Mouse (Mus musculus) midbrain, embryonic 11.5 days (tissue): ENCODE results near the gene Taf5. TPM values are rescaled to one million over a fixed set of nuclear protein-coding genes. Genes with fewer than 3 reads are reported as not detected.

Experiments used
- ATAC-seq: fragments of 200-750 bp; cut with Nextera tagmentation; 2 replicates; pipeline ENCODE4 v1.8.0; 2017; ENCODE audit warnings: moderate TSS enrichment, moderate library complexity; ENCODE audit not compliant: low FRiP score
- DNase-seq: peaks from one replicate; pipeline ENCODE4 v3.0.0; 2015; ENCODE audit warnings: low spot score; ENCODE audit errors: missing footprints
- H3K27ac ChIP-seq: fragments of 300-500 bp; sonication (generic); 2 replicates; pipeline ENCODE4 v1.5.1; 2014; ENCODE audit warnings: low read depth, low read length
- H3K27me3 ChIP-seq: fragments of 300-500 bp; sonication (generic); 2 replicates; pipeline ENCODE4 v1.6.1; 2014; ENCODE audit warnings: mild to moderate bottlenecking, low read length, moderate library complexity, mixed read lengths; ENCODE audit not compliant: control insufficient read depth, insufficient read depth
- H3K36me3 ChIP-seq: fragments of 300-500 bp; sonication (generic); 2 replicates; pipeline ENCODE4 v1.6.1; 2014; ENCODE audit warnings: mild to moderate bottlenecking, low read length, moderate library complexity, mixed read lengths; ENCODE audit not compliant: control insufficient read depth, insufficient read depth
- H3K4me1 ChIP-seq: fragments of 300-500 bp; sonication (generic); 2 replicates; pipeline ENCODE4 v1.6.1; 2014; ENCODE audit warnings: low read length; ENCODE audit not compliant: control insufficient read depth, insufficient read depth
- H3K4me2 ChIP-seq: fragments of 300-500 bp; sonication (generic); 2 replicates; pipeline ENCODE4 v1.6.1; 2014; ENCODE audit warnings: mild to moderate bottlenecking, moderate library complexity
- H3K4me3 ChIP-seq: fragments of 300-500 bp; sonication (generic); 2 replicates; pipeline ENCODE4 v1.5.1; 2014; ENCODE audit warnings: low read depth, low read length
- H3K9ac ChIP-seq: fragments of 300-500 bp; sonication (generic); 2 replicates; pipeline ENCODE4 v1.6.1; 2014; ENCODE audit warnings: low read length
- H3K9me3 ChIP-seq: fragments of 300-500 bp; sonication (generic); 2 replicates; pipeline ENCODE4 v1.6.1; 2016; ENCODE audit warnings: low read length; ENCODE audit not compliant: control insufficient read depth
- WGBS: fragments of 180-500 bp; shearing (Covaris S2); extraction: QIAGEN DNeasy Blood & Tissue Kit; methylation state at CpG from one replicate; pipeline ENCODE4 v1.1.7; 2014; 5-methylcytosine and 5-hydroxymethylcytosine counted together
- polyA plus RNA-seq: library from polyadenylated mRNA; unstranded; fragments of >200 nt; fragmentation: Nextera tagmentation; extraction: Ambion mirVana; gene quantifications from 2 replicates; pipeline ENCODE4 v1.2.1, GENCODE M21; 2014

Taf5 gene
- polyA plus RNA-seq = 10.9 and 12.1 TPM in 2 replicates

DNA sequence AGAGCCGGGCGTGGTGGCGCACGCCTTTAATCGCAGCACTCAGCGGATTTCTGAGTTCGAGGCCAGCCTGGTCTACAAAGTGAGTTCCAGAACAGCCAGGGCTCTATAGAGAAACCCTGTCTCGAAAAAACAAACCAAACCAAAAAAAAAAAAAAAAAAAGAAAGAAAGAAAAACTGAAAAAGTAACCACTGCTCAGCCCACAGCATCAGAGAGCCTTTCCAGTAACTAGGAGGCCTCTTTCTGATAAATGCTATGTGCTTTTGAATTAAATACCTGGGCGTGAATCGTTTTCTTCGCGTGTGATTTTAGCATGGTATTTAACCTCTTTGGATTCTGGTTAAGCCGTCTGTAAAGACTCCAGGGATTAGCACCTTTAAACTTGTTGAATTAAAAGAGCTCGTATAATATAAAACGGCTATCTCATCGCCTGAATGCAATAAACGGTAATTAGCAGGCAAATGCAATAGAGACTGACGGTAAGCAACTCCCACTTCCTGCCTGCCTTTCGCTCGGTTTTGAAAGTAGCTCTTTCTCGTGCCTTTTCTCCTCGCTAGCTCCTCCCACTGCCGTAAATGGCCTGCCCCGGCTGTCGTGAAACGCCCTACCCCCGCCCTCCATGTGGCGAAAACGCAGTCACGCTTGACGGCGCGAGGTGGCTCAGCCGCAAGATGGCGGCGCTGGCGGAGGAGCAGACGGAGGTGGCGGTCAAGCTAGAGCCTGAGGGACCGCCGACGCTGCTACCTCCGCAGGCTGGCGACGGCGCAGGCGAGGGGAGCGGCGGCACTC is at the start of gene Taf5:
TSS of gene Taf5 (plus strand) at position 651 of the 787 bp plus-strand sequence.
- 11% methylated on average over 49 of the region's 49 CpGs for WGBS
- H3K9ac ChIP-seq = peak within 1 kb of the TSS; percentile 96
- peak; percentile 85 for ATAC-seq

DNA sequence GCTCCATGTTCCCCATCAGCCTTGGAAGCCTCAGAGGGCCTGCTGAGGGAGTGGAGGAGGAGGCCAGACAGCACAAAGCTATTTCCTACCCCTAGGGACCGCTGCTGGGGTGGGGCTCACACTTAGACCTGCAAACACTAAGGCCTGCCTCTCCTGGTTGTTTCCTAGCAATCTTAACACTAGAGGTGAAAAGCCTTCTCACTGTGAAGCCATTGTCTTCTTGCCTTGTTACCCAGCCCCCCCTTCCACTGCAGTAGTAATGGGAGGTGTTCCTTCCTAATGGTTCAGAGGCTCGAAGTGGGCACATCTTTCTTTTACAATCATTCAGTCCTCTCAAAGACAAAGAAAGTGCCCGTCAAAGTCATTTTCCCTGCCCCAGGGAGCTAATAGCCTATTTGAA is 49.7 kb upstream of the Taf5 start:
- ATAC-seq (no peak), DNase-seq (peak; percentile 67)
- peak overlapping the region; percentile 27 for H3K4me3 ChIP-seq
- H3K9ac ChIP-seq = peak overlapping the region; percentile 32
- peak overlapping the region; percentile 46 for H3K27ac ChIP-seq
- H3K4me1 ChIP-seq = peaks cover 13% of the 10 kb centered on the region
- no peaks in the 10 kb centered on the region for H3K36me3 ChIP-seq
- peaks cover 35% of the 10 kb centered on the region for H3K27me3 ChIP-seq
- H3K9me3 ChIP-seq = no peaks in the 10 kb centered on the region
- H3K4me2 ChIP-seq = peak overlapping the region; percentile 41
- 6% methylated on average over 3 of the region's 3 CpGs for WGBS

More for the DNA sequence above, at the start of gene Taf5:
- H3K36me3 ChIP-seq = no peaks in the 10 kb centered on the region; the same call in 1 of the 2 replicates
- H3K27me3 ChIP-seq = no peaks in the 10 kb centered on the region
- H3K4me2 ChIP-seq = peak within 1 kb of the TSS; percentile 58
- peak within 1 kb of the TSS; percentile 99 for H3K4me3 ChIP-seq
- H3K27ac ChIP-seq = peak within 1 kb of the TSS; percentile 67
- peak; percentile 99 for DNase-seq
- no peaks in the 10 kb centered on the region for H3K9me3 ChIP-seq
- H3K4me1 ChIP-seq = peaks cover 6% of the 10 kb centered on the region; the same call in 1 of the 2 replicates

DNA sequence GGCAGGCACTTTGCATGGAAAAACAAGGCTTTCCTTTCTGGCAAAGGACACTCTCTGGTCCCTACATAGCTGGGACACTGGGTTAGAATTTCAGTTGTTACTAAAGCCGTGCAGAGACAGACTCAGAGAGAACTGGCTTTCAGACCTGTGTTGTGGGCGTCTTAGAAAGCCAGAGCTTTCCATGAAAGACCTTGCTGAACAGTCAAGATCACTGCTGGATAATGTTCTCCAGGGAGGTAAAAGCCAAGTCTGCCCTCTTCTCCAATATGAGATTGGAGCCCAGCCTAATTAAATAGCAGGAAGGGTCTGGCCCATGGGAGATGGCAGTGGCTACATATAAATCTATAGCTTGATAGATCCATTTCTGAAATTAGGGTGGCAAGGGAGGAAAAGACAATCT is 49.2 kb upstream of the Taf5 start:
- Histone ChIP-seq H3K27me3 (peaks cover 30% of the 10 kb centered on the region), H3K9me3 (no peaks in the 10 kb centered on the region), H3K9ac (peak overlapping the region; percentile 32), H3K4me3 (peak overlapping the region; percentile 27), H3K36me3 (no peaks in the 10 kb centered on the region), H3K4me1 (peaks cover 13% of the 10 kb centered on the region), H3K4me2 (peak overlapping the region; percentile 41), H3K27ac (peak overlapping the region; percentile 46)
- 38% methylated on average over 2 of the region's 2 CpGs for WGBS
- peak; percentile 83 for DNase-seq
- ATAC-seq = no peak

DNA sequence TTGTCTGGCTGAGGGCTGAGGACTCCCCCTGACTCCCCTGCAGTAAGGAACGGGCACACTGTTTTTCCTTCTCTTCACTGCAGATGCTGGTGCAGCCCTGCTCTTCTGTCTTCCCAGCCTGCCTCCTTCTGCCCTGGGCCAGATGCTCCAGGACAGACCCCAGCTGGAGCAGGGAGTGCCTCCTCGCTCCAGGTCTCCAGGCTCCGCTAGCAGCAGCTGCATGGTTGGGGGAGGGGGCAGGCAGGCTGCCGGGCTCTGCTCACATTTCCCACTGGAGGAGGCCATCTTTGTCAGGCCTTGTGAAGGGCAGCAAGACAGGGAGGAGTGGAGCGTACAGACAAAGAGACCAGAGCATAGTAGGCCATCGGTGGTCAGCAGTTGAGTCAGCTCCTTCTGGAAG is 48.2 kb upstream of the Taf5 start:
- Histone ChIP-seq H3K4me3 (peak overlapping the region; percentile 27), H3K36me3 (no peaks in the 10 kb centered on the region), H3K27ac (peak overlapping the region; percentile 47), H3K9me3 (no peaks in the 10 kb centered on the region), H3K4me2 (peak overlapping the region; percentile 41), H3K27me3 (peaks cover 20% of the 10 kb centered on the region), H3K4me1 (peaks cover 13% of the 10 kb centered on the region), H3K9ac (peak overlapping the region; percentile 42; the same call in 1 of the 2 replicates)
- ATAC-seq (peak; percentile 67), DNase-seq (no peak)
- 22% methylated on average over 6 of the region's 6 CpGs for WGBS

DNA sequence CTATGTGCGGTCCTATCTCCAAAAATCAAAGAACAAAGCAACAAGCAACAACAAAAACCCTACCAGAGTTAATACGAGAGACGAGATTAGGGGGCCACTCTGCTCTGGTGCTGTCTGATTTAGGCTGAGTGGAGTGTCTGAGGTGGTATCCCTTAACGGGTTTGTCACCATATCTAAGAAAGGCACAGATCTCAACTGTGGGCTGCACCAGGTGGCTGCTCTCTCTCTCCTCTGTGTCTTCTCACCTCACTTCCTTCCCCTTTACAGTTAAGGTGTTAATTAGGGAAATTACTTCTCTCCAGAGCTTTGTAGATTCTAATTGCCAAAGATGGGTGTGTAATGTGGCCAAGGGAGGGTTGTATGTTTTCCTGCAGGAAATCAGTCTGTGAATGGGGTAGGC is 44.8 kb upstream of the Taf5 start:
- DNase-seq (no peak), ATAC-seq (no peak)
- H3K9ac ChIP-seq = no peak overlapping the region
- H3K4me3 ChIP-seq = no peak overlapping the region
- no peaks in the 10 kb centered on the region for H3K36me3 ChIP-seq
- H3K9me3 ChIP-seq = no peaks in the 10 kb centered on the region
- peaks cover 2% of the 10 kb centered on the region; the same call in 1 of the 2 replicates for H3K4me1 ChIP-seq
- H3K27me3 ChIP-seq = no peaks in the 10 kb centered on the region
- H3K4me2 ChIP-seq = no peak overlapping the region
- WGBS = 91% methylated on average over 4 of the region's 4 CpGs
- H3K27ac ChIP-seq = no peak overlapping the region

DNA sequence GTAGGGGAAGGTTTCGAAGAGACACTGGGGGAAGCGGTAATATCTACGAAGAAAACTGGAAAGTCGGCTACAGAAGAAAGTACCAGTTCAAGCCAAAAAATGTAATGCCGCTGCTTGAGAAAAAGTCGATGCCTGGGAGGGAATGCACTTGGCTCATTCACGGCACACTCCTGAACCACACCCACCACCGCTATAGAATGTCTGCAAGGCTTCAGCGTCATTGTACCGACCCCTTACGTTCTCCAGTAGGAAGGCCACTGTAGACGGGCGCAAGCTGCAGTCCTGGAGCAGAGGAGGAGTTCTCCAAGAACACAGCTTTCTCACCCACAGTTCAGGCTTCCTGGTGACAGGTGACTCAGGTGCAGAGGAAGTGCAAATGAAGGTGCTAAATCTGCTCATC is 44.0 kb upstream of the Taf5 start:
- no peak overlapping the region for H3K4me3 ChIP-seq
- H3K9me3 ChIP-seq = no peaks in the 10 kb centered on the region
- DNase-seq (no peak), ATAC-seq (no peak)
- H3K9ac ChIP-seq = no peak overlapping the region
- no peak overlapping the region for H3K27ac ChIP-seq
- no peaks in the 10 kb centered on the region for H3K27me3 ChIP-seq
- WGBS = 90% methylated on average over 13 of the region's 13 CpGs
- H3K4me2 ChIP-seq = no peak overlapping the region
- H3K36me3 ChIP-seq = no peaks in the 10 kb centered on the region
- peaks cover 2% of the 10 kb centered on the region; the same call in 1 of the 2 replicates for H3K4me1 ChIP-seq

DNA sequence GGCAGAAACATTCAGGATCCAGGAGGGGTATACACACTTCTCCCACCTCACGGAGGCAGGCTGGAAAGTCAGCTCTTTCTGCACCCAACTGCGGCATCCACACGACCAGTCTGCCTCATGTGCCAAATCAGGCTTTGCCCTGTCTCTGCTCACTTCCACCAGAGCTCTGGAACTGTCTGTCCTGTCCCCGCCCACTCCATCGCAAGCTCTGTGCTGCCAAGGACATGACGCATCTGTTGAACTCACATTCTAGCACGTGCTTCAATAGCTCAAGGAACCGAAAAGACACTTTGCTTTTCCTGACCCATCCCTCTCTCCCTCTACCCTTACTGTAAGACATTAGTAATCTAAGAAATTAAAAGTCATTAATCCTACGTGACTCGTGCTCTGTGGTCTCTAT is 42.6 kb upstream of the Taf5 start:
- H3K36me3 ChIP-seq = no peaks in the 10 kb centered on the region

DNA sequence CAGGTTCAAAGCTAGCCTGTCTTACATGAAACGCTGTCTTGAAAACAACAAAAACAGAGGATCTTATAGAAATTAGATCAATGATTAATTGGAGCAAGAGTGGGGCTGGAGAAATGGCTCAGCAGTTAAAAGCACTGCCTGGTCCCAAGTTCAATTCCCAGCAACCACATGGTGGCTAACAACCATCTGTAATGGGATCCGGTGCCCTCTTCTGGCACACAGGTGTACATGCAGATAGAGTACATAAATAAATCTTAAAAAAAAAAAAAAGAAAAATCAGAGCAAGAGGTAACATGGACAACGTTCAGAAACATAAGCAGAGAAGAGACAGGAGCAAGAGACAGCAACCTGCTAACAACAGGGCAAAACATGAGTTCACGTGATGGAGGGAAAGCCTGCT is 41.0 kb upstream of the Taf5 start:
- DNase-seq (no peak), ATAC-seq (no peak)
- no peak overlapping the region for H3K4me3 ChIP-seq
- H3K4me2 ChIP-seq = no peak overlapping the region
- H3K27ac ChIP-seq = no peak overlapping the region
- no peaks in the 10 kb centered on the region for H3K9me3 ChIP-seq
- 85% methylated on average over 4 of the region's 4 CpGs for whole genome bisulfite sequencing
- no peak overlapping the region for H3K9ac ChIP-seq
- no peaks in the 10 kb centered on the region for H3K4me1 ChIP-seq
- no peaks in the 10 kb centered on the region for H3K27me3 ChIP-seq
- no peaks in the 10 kb centered on the region for H3K36me3 ChIP-seq

More for the DNA sequence above, 42.6 kb upstream of the Taf5 start:
- Histone ChIP-seq H3K27ac (no peak overlapping the region), H3K9me3 (no peaks in the 10 kb centered on the region), H3K4me3 (no peak overlapping the region), H3K27me3 (no peaks in the 10 kb centered on the region), H3K9ac (no peak overlapping the region), H3K4me2 (no peak overlapping the region), H3K4me1 (no peaks in the 10 kb centered on the region; the same call in 1 of the 2 replicates)
- ATAC-seq = no peak
- DNase-seq = no peak
- WGBS = 92% methylated on average over 10 of the region's 10 CpGs

DNA sequence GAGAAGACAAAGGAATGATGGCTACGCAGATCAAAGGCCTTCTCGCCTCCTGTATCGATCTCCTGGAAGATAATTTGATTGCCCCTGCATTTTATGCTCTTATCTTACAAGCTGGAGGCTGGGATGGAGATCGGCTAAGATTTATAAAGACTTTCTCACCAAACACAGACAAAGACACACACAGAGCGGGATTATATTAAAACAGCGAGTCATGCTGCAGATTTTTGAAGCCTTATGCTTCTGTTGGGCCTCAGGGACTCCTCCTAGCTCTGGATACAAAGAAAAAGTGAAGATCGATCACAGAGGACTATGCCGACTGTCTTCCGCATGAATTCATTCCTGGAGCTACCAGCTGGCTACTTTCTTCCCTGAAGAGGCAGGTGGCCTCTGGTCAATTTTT is 37.8 kb upstream of the Taf5 start:
- no peak overlapping the region; the same call in 1 of the 2 replicates for H3K9ac ChIP-seq
- 69% methylated on average over 9 of the region's 9 CpGs for WGBS
- no peaks in the 10 kb centered on the region for H3K9me3 ChIP-seq
- H3K36me3 ChIP-seq = peaks cover 3% of the 10 kb centered on the region; the same call in 1 of the 2 replicates
- peak overlapping the region; percentile 62; the same call in 1 of the 2 replicates for H3K27ac ChIP-seq
- H3K4me2 ChIP-seq = no peak overlapping the region
- no peaks in the 10 kb centered on the region for H3K4me1 ChIP-seq
- H3K27me3 ChIP-seq = no peaks in the 10 kb centered on the region
- no peak for DNase-seq
- no peak for ATAC-seq
- no peak overlapping the region for H3K4me3 ChIP-seq
